Mouse (Mus musculus) heart, adult 2 months (tissue): Measurements from ENCODE around the gene Foxk2. TPM values are rescaled to one million over a fixed set of nuclear protein-coding genes. Genes with fewer than 3 reads are reported as not detected.
"Not testable (repeated sequence)": the region's sequence is repeated elsewhere in the genome, so short reads cannot be mapped to it uniquely, and the experiment has no call there.

Source experiments
- DNase-seq, 2 experiments: peaks; one replicate each; pipeline ENCODE4 v3.0.0; 2021
- H3K27ac ChIP-seq: fragments of 200-600 bp; 2 replicates; pipeline ENCODE4 v1.8.1; 2022
- H3K27me3 ChIP-seq: fragments of 200-500 bp; 2 replicates; pipeline ENCODE4 v1.6.1; 2012; ENCODE audit warnings: mild to moderate bottlenecking, low read length, inconsistent platforms, mixed read lengths; ENCODE audit not compliant: control insufficient read depth, insufficient read depth
- H3K36me3 ChIP-seq: fragments of 200-500 bp; 2 replicates; pipeline ENCODE4 v1.6.1; 2012; ENCODE audit warnings: low read length, inconsistent platforms; ENCODE audit not compliant: control insufficient read depth, insufficient read depth
- H3K4me1 ChIP-seq: fragments of 200-500 bp; 2 replicates; pipeline ENCODE4 v1.6.1; 2011; ENCODE audit warnings: low read length; ENCODE audit not compliant: control insufficient read depth, insufficient read depth
- H3K4me3 ChIP-seq: fragments of 200-600 bp; 2 replicates; pipeline ENCODE4 v1.8.1; 2022
- H3K79me2 ChIP-seq: fragments of 200-500 bp; replicated peaks from 2 replicates; pipeline ENCODE4 v1.6.1; 2012; ENCODE audit warnings: mild to moderate bottlenecking, inconsistent platforms, low read length, moderate library complexity, mixed read lengths; ENCODE audit not compliant: control insufficient read depth, insufficient read depth
- H3K9ac ChIP-seq: fragments of 200-500 bp; 2 replicates; pipeline ENCODE4 v1.6.1; 2012; ENCODE audit warnings: low read depth, mild to moderate bottlenecking, control low read depth, inconsistent platforms, low read length, mixed read lengths
- CTCF ChIP-seq: fragments of 200-600 bp; IDR thresholded peaks from 2 replicates; pipeline ENCODE4 v1.8.1; 2022; ENCODE audit warnings: antibody characterized with exemption, mild to moderate bottlenecking, moderate library complexity
- EP300 ChIP-seq: fragments of 200-500 bp; IDR thresholded peaks from 2 replicates; pipeline ENCODE4 v1.6.1; 2011; ENCODE audit warnings: low read depth, low read length, control low read depth; ENCODE audit not compliant: insufficient read depth
- POLR2A ChIP-seq: fragments of 200-500 bp; IDR thresholded peaks from 2 replicates; pipeline ENCODE4 v1.6.1; 2011; ENCODE audit warnings: mild to moderate bottlenecking, low read depth, low read length, control low read depth; ENCODE audit not compliant: insufficient read depth
- WGBS: fragments of 180-500 bp; shearing (Covaris S2); methylation state at CpG from one replicate; pipeline ENCODE4 v1.1.7; 2018; 5-methylcytosine and 5-hydroxymethylcytosine counted together
- intact Hi-C: fragments of 180-260 bp; cut with DNase I; formaldehyde crosslinking; loops from one replicate; pipeline ENCODE4 v1.15.1; 2025
- polyA plus RNA-seq: library from polyadenylated mRNA; depleted of rRNA; stranded (reverse); fragments of >200 nt; gene quantifications from 2 replicates; pipeline ENCODE4 v1.2.3, GENCODE M21; 2012
- total RNA-seq, 2 experiments: library from RNA; stranded (reverse); gene quantifications; 2 replicates each; pipeline ENCODE4 v1.2.3; 2021

The Foxk2 gene
- total and polyA plus RNA-seq, 3 experiments, result 13.6 to 22.0 (median 20.3) TPM

DNA sequence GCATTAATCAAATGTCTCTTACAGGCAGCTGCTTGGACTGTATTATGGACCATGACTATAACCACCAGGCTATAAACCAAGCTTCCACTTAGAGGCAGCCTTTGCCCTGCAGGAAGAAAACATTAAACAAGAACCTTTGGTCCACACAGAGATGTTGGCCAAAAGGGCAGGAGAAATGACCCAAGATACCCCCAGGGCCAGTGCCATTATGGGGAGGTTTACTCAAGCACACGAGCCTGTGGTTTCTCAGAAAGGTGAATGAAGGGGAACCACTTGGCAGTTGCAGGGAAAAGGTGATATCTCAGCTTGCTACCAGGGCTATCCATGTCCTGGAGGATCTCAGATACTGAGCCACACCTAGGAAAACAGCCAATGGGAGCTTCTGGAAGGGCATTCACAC lies 66.2 kb downstream of the Foxk2 start:
- H3K4me1 ChIP-seq, result no peaks in the 10 kb centered on the region
- no peak overlapping the region for H3K9ac ChIP-seq
- no peaks in the 10 kb centered on the region for H3K27me3 ChIP-seq
- intact Hi-C loops, result no loop called here
- H3K79me2 ChIP-seq, result no peaks in the 10 kb centered on the region
- WGBS, result 57% methylated on average over 1 of the region's 1 CpGs
- no peak overlapping the region for H3K4me3 ChIP-seq
- DNase-seq, result no peak
- no peak overlapping the region for H3K27ac ChIP-seq
- H3K36me3 ChIP-seq, result no peaks in the 10 kb centered on the region
- TF ChIP-seq POLR2A (no peak), EP300 (0 out of 2 replicates have a peak, but pooled peaks have one; percentile 55)

DNA sequence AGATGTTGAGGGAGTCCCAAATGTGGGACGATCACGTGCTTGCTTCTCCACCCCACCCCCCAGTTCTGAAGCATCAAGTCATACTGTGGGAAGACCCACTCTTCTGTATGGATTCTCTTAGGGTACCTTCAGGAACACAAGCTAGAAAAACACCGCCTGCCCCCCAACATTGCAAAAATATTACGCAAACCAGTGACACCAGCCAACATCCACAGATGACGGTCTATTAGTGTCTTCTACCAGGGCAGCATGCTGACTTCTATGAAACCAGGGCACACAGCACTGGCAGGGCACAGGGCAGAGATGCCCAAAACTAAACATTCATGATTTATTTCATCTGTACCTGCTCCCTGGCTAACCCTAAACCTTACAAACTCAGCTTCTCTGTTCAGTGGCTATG lies 66.9 kb downstream of the Foxk2 start:
- intact Hi-C loops, result no loop called here
- Histone ChIP-seq H3K79me2 (no peaks in the 10 kb centered on the region), H3K4me3 (no peak overlapping the region), H3K9ac (no peak overlapping the region), H3K27ac (no peak overlapping the region), H3K4me1 (no peaks in the 10 kb centered on the region), H3K27me3 (no peaks in the 10 kb centered on the region), H3K36me3 (no peaks in the 10 kb centered on the region)
- no peak for TF ChIP-seq POLR2A
- TF ChIP-seq EP300, result no peak
- TF ChIP-seq CTCF, result no peak
- WGBS, result 94% methylated on average over 5 of the region's 5 CpGs
- DNase-seq, result no peak

DNA sequence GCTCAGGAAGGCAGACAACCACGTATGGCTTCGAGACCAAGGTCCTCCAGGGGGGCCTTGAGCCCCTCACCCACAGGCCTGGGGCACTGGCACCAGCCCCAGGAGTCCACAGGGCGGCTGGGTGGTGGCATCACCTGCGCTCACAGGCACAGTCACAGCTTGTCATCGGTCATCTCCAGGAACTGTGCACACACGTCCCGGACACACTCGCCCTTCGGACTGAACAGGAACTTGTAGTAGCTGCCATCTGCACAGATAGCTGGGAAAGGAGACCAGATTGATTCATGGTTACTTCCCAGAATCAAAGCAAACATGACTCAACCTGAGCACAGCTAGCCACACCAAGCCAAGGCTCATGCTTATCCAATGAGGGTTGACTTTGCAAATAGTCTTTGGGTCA lies 68.4 kb downstream of the Foxk2 start:
- DNase-seq, result no peak
- 95% methylated on average over 9 of the region's 9 CpGs for WGBS
- TF ChIP-seq CTCF (no peak), POLR2A (no peak), EP300 (no peak)
- H3K27ac ChIP-seq, result no peak overlapping the region
- H3K4me1 ChIP-seq, result no peaks in the 10 kb centered on the region
- H3K9ac ChIP-seq, result no peak overlapping the region
- H3K27me3 ChIP-seq, result no peaks in the 10 kb centered on the region
- H3K4me3 ChIP-seq, result no peak overlapping the region
- intact Hi-C loops, result no loop called here
- peaks cover 4% of the 10 kb centered on the region; the same call in 1 of the 2 replicates for H3K36me3 ChIP-seq
- H3K79me2 ChIP-seq, result no peaks in the 10 kb centered on the region

DNA sequence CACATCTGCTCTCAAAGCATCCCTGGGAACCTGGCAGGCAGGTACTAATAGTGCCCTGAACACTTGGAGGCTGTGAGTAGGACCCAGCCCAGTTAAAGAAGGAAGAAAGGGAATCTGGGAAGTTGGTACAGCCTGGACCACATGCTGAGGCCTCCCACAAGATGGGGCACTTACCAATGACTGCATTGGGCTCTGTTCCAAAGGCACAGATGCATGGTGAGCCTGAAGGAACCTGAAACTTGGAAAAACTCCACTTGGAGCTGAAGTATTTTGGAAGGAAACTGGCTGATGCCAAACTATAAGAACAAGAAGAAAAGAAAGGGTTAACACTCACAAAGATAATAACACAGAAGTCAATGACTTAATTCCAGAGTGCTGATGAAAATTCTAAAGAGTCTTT lies 68.8 kb downstream of the Foxk2 start:
- H3K9ac ChIP-seq, result no peak overlapping the region
- peaks cover 4% of the 10 kb centered on the region; the same call in 1 of the 2 replicates for H3K36me3 ChIP-seq
- intact Hi-C loops, result no loop called here
- DNase-seq, result no peak
- no peaks in the 10 kb centered on the region for H3K79me2 ChIP-seq
- no peak overlapping the region for H3K4me3 ChIP-seq
- TF ChIP-seq POLR2A, result no peak
- TF ChIP-seq CTCF, result no peak
- TF ChIP-seq EP300, result no peak
- H3K4me1 ChIP-seq, result no peaks in the 10 kb centered on the region
- no peak overlapping the region for H3K27ac ChIP-seq
- H3K27me3 ChIP-seq, result no peaks in the 10 kb centered on the region

DNA sequence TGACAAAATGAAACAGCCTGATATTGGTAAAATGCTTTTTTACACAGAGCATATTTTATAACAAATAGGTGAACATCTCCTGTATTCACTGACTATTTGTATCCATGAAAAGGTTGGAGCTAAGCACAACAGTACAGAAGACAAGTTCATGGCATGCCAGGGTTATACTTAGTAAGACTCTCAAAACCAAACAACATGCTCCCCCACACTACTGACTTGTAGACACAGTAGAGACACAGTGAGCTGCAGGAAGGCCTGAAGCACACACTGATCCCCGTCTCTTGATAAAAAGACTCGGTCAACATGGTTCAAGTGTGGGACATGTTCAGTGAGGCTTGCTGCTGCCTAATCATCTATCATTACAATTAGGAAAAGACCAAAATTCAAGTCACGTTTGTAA lies 71.9 kb downstream of the Foxk2 start:
- DNase-seq, result no peak
- intact Hi-C loops, result no loop called here
- Histone ChIP-seq H3K27ac (no peak overlapping the region), H3K27me3 (no peaks in the 10 kb centered on the region), H3K36me3 (peaks cover 4% of the 10 kb centered on the region; the same call in 1 of the 2 replicates), H3K9ac (no peak overlapping the region), H3K4me1 (no peaks in the 10 kb centered on the region), H3K79me2 (peaks cover under 1% of the 10 kb centered on the region), H3K4me3 (no peak overlapping the region)
- WGBS, result 52% methylated on average over 3 of the region's 3 CpGs
- TF ChIP-seq CTCF (no peak), POLR2A (no peak), EP300 (no peak)

DNA sequence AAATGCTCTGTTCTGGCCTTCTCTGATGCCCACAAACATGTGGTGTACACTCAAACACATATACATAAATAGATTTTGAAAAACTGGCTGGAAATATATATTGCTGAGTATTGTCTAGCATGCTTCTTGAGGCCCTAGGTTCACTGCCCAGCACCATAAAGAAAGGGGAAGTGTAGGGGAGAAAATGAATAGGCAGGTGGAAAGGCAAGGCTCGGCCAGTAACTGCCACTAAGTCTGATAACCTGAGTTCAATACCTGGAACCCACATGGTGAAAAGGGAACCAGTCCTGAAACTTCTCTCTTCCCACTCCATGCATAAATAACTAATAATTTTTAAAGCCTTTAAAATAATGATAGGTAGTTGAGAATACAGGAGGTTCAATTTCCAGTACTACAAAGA lies 79.9 kb downstream of the Foxk2 start:
- WGBS, result 74% methylated on average over 1 of the region's 1 CpGs
- H3K27me3 ChIP-seq, result no peaks in the 10 kb centered on the region
- DNase-seq, result no peak
- intact Hi-C loops, result no loop called here
- H3K4me3 ChIP-seq, result no peak overlapping the region
- TF ChIP-seq EP300 (no peak), POLR2A (no peak), CTCF (no peak)
- peaks cover 11% of the 10 kb centered on the region for H3K36me3 ChIP-seq
- no peak overlapping the region for H3K27ac ChIP-seq
- peaks cover 9% of the 10 kb centered on the region for H3K79me2 ChIP-seq
- H3K4me1 ChIP-seq, result peaks cover 4% of the 10 kb centered on the region
- H3K9ac ChIP-seq, result no peak overlapping the region

DNA sequence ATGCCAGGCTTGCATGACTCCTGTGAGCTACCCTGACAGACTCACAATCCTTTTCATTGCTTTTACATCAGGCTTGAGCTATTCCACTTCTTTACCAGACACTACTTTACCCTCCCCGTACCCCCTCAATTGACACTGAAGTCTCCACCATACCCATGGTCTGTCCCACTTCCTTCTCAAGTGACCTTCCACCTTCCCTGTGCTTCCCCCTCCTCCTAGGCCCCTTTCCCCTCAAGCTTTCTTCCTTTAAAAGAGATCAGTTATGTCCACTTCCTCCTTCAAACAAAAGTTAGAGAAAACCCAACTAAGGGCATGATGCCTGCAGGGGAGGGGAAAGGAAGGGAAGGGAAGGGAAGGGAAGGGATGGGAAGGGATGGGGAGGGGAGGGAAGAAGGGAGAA lies 80.5 kb downstream of the Foxk2 start:
- no peak overlapping the region for H3K27ac ChIP-seq
- no peak for DNase-seq
- 54% methylated on average over 1 of the region's 1 CpGs for WGBS
- peaks cover 9% of the 10 kb centered on the region for H3K79me2 ChIP-seq
- no peak overlapping the region for H3K4me3 ChIP-seq
- peaks cover 4% of the 10 kb centered on the region for H3K4me1 ChIP-seq
- intact Hi-C loops, result no loop called here
- H3K36me3 ChIP-seq, result peaks cover 11% of the 10 kb centered on the region
- TF ChIP-seq POLR2A (no peak), EP300 (no peak), CTCF (no peak)
- H3K9ac ChIP-seq, result no peak overlapping the region
- no peaks in the 10 kb centered on the region for H3K27me3 ChIP-seq

DNA sequence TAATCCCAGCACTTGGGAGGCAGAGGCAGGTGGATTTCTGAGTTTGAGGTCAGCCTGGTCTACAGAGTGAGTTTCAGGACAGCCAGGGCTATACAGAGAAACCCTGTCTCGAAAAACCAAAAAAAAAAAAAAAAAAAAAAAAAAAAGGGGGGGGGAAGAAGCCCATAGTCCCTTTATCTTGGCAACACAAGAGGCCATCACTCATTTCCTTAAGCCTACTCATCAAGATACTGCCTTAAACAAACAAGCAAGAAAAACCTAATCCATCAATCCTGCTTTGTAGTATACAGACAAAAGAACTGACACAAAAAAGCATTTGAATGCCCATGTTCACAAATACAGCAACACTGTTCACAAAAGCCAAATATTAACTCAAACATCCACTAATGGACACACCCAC lies 82.6 kb downstream of the Foxk2 start:
- peaks cover 12% of the 10 kb centered on the region for H3K36me3 ChIP-seq
- DNase-seq, H3K27ac ChIP-seq, H3K79me2 ChIP-seq, H3K9ac ChIP-seq, H3K4me1 ChIP-seq, H3K27me3 ChIP-seq, intact Hi-C loops, H3K4me3 ChIP-seq: not testable (repeated sequence)
- WGBS, result 25% methylated on average over 1 of the region's 1 CpGs
